8 mouse cellular contexts compared by ENCODE assay signal in genomic region chr12:70368820-70369219, GRCm38 (mm10). TPM values are rescaled to one million over a fixed set of nuclear protein-coding genes. Genes with fewer than 3 reads are reported as not detected.
DNase-seq lines count a peak whose midpoint lies in the region; ATAC-seq and TF ChIP-seq lines count a peak whose summit lies in the region.

No protein-coding gene starts in this region.

- H3K4me1 ChIP-seq in forebrain, embryonic 10.5 days, result peaks cover 33% of the 10 kb centered on the region
- peaks cover 8% of the 10 kb centered on the region for H3K4me1 ChIP-seq in forebrain, embryonic 14.5 days (ENCODE audit: control insufficient read depth, insufficient read depth, low read length)
- peaks cover 3% of the 10 kb centered on the region for H3K4me1 ChIP-seq in hindbrain, embryonic 11.5 days (replicated peaks; ENCODE audit: control insufficient read depth, insufficient read depth, low read length)
- H3K4me1 ChIP-seq in midbrain, embryonic 10.5 days, result peaks cover 50% of the 10 kb centered on the region
- H3K4me1 ChIP-seq in lung, adult 2 months (ENCODE audit: control insufficient read depth, insufficient read depth, low read length), result no peaks in the 10 kb centered on the region
- H3K4me1 ChIP-seq in limb, embryonic 10.5 days, result peaks cover 7% of the 10 kb centered on the region

- H3K9me3 ChIP-seq in forebrain, embryonic 10.5 days, result no peaks in the 10 kb centered on the region
- H3K9me3 ChIP-seq in forebrain, embryonic 14.5 days (replicated peaks; ENCODE audit: control insufficient read depth, low read length), result no peaks in the 10 kb centered on the region
- no peaks in the 10 kb centered on the region for H3K9me3 ChIP-seq in hindbrain, embryonic 11.5 days (ENCODE audit: control insufficient read depth, low read length)
- no peaks in the 10 kb centered on the region for H3K9me3 ChIP-seq in midbrain, embryonic 10.5 days (replicated peaks)
- H3K9me3 ChIP-seq in limb, embryonic 10.5 days (replicated peaks), result no peaks in the 10 kb centered on the region

- H3K4me2 ChIP-seq in forebrain, embryonic 14.5 days (ENCODE audit: low read length), result no peak overlapping the region
- H3K4me2 ChIP-seq in hindbrain, embryonic 11.5 days (replicated peaks; ENCODE audit: low read depth, low read length), result no peak overlapping the region

- ATAC-seq in forebrain, embryonic 14.5 days, result no peak
- no peak for ATAC-seq in hindbrain, embryonic 11.5 days (ENCODE audit: low FRiP score)

- H3K36me3 ChIP-seq in forebrain, embryonic 10.5 days (replicated peaks), result no peaks in the 10 kb centered on the region
- H3K36me3 ChIP-seq in forebrain, embryonic 14.5 days (ENCODE audit: control insufficient read depth, insufficient read depth, low read length), result no peaks in the 10 kb centered on the region
- no peaks in the 10 kb centered on the region for H3K36me3 ChIP-seq in hindbrain, embryonic 11.5 days (ENCODE audit: control insufficient read depth, insufficient read depth, low read length)
- no peaks in the 10 kb centered on the region for H3K36me3 ChIP-seq in midbrain, embryonic 10.5 days
- H3K36me3 ChIP-seq in limb, embryonic 10.5 days, result no peaks in the 10 kb centered on the region

- TF ChIP-seq CTCF in lung, adult 2 months (IDR thresholded peaks at IDR 0.05; ENCODE audit: insufficient read depth, low read length), result no peak

- no peak overlapping the region for H3K9ac ChIP-seq in forebrain, embryonic 14.5 days (ENCODE audit: low read length)
- no peak overlapping the region for H3K9ac ChIP-seq in hindbrain, embryonic 11.5 days (ENCODE audit: low read depth, low read length)

- H3K4me3 ChIP-seq in forebrain, embryonic 10.5 days, result no peak overlapping the region
- no peak overlapping the region for H3K4me3 ChIP-seq in forebrain, embryonic 14.5 days (ENCODE audit: low read depth, low read length)
- H3K4me3 ChIP-seq in hindbrain, embryonic 11.5 days (ENCODE audit: low read depth, low read length), result no peak overlapping the region
- H3K4me3 ChIP-seq in midbrain, embryonic 10.5 days, result no peak overlapping the region
- H3K4me3 ChIP-seq in lung, adult 2 months (replicated peaks; ENCODE audit: extremely low read depth, low read depth, low read length), result no peak overlapping the region
- H3K4me3 ChIP-seq in limb, embryonic 10.5 days, result no peak overlapping the region

- peak overlapping the region; percentile 88 for H3K27ac ChIP-seq in forebrain, embryonic 10.5 days
- H3K27ac ChIP-seq in forebrain, embryonic 14.5 days (ENCODE audit: low read depth, low read length), result no peak overlapping the region; the same call in 1 of the 2 replicates
- H3K27ac ChIP-seq in hindbrain, embryonic 11.5 days (ENCODE audit: low read depth, low read length), result 0 out of 2 replicates have a peak overlapping the region, but pooled peaks have one; percentile 1
- H3K27ac ChIP-seq in midbrain, embryonic 10.5 days (replicated peaks), result peak overlapping the region; percentile 88
- no peak overlapping the region for H3K27ac ChIP-seq in limb, embryonic 10.5 days

- 89% methylated on average over 9 of the region's 9 CpGs for WGBS in forebrain, embryonic 10.5 days
- 85% methylated on average over 9 of the region's 9 CpGs for WGBS in forebrain, embryonic 14.5 days
- 86% methylated on average over 9 of the region's 9 CpGs for WGBS in hindbrain, embryonic 11.5 days
- WGBS in midbrain, embryonic 10.5 days, result 88% methylated on average over 9 of the region's 9 CpGs
- 73% methylated on average over 9 of the region's 9 CpGs for WGBS in lung, adult 2 months
- WGBS in limb, embryonic 10.5 days, result 82% methylated on average over 9 of the region's 9 CpGs

- no peak for TF ChIP-seq POLR2A in lung, adult 2 months (IDR thresholded peaks at IDR 0.05; ENCODE audit: borderline replicate concordance, extremely low read depth, low read depth, low read length)

- H3K27me3 ChIP-seq in forebrain, embryonic 10.5 days (ENCODE audit: poor library complexity, severe bottlenecking), result no peaks in the 10 kb centered on the region
- no peaks in the 10 kb centered on the region for H3K27me3 ChIP-seq in forebrain, embryonic 14.5 days (replicated peaks; ENCODE audit: control insufficient read depth, insufficient read depth, low read length)
- H3K27me3 ChIP-seq in hindbrain, embryonic 11.5 days (ENCODE audit: control insufficient read depth, insufficient read depth, low read length), result no peaks in the 10 kb centered on the region
- no peaks in the 10 kb centered on the region; the same call in 1 of the 2 replicates for H3K27me3 ChIP-seq in midbrain, embryonic 10.5 days (ENCODE audit: low read depth, poor library complexity, severe bottlenecking)
- no peaks in the 10 kb centered on the region for H3K27me3 ChIP-seq in limb, embryonic 10.5 days (ENCODE audit: low read depth, poor library complexity, severe bottlenecking)

- DNase-seq in forebrain, embryonic 10.5 days (ENCODE audit: extremely low spot score, low spot score), result no peak
- DNase-seq in forebrain, embryonic 14.5 days (ENCODE audit: low spot score), result no peak
- DNase-seq in hindbrain, embryonic 11.5 days (ENCODE audit: low spot score), result no peak
- DNase-seq in midbrain, embryonic 10.5 days (ENCODE audit: low spot score), result no peak
- DNase-seq in right cerebral cortex, postnatal 10 days (ENCODE audit: low spot score in 2 of 2), result peak; percentile 80 to 87
- no peak for DNase-seq in lung, adult 2 months
- DNase-seq in limb, embryonic 10.5 days (ENCODE audit: low spot score), result no peak
- DNase-seq in adrenal gland, postnatal 4 days (ENCODE audit: low spot score in 2 of 2), result no peak

RNA-seq across cellular contexts. Expression of gene Trim9, which starts 21.4 kb away (rescaled TPM):
- polyA plus RNA-seq in forebrain, embryonic 10.5 days (2016; fragmentation: Nextera tagmentation; extraction: Ambion mirVana), result 8.7 and 10.1 TPM in 2 replicates
- 30.8 and 42.9 TPM in 2 replicates for polyA plus RNA-seq in forebrain, embryonic 14.5 days (2014; fragmentation: Nextera tagmentation; extraction: Ambion mirVana)
- 14.3 and 18.4 TPM in 2 replicates for polyA plus RNA-seq in hindbrain, embryonic 11.5 days (2014; fragmentation: Nextera tagmentation; extraction: Ambion mirVana)
- 22.5 and 34.1 TPM in 2 replicates for polyA plus RNA-seq in midbrain, embryonic 10.5 days (2016; fragmentation: Nextera tagmentation; extraction: Ambion mirVana)
- polyA plus RNA-seq in lung, adult 2 months (2012; rRNA removed), result 0.06 and 0.28 TPM in 2 replicates
- polyA plus RNA-seq in limb, embryonic 10.5 days (2016; fragmentation: Nextera tagmentation; extraction: Ambion mirVana), result 0.25 and 0.55 TPM in 2 replicates
- 1 to 10 TPM; 7.2 to 8.1 TPM for total RNA-seq in adrenal gland, postnatal 4 days (2021)

Comparison
In these comparisons a context has a peak if more than half of its experiments do, and no peak if none do; other contexts are left out.
1. H3K27ac ChIP-seq: peak in forebrain, embryonic 10.5 days (single experiment), hindbrain, embryonic 11.5 days (single experiment) and midbrain, embryonic 10.5 days (single experiment); none in forebrain, embryonic 14.5 days (single experiment) and limb, embryonic 10.5 days (single experiment).
2. DNase-seq: peak in right cerebral cortex, postnatal 10 days (2 of 2); none in forebrain, embryonic 10.5 days (single experiment), forebrain, embryonic 14.5 days (single experiment), hindbrain, embryonic 11.5 days (single experiment), midbrain, embryonic 10.5 days (single experiment), lung, adult 2 months (single experiment), limb, embryonic 10.5 days (single experiment) and adrenal gland, postnatal 4 days (0 of 2).